Mouse (Mus musculus) liver, embryonic 14.5 days (tissue): ENCODE results near the gene Ormdl2. TPM values are rescaled to one million over a fixed set of nuclear protein-coding genes. Genes with fewer than 3 reads are reported as not detected.
"Not testable (repeated sequence)": the region's sequence is repeated elsewhere in the genome, so short reads cannot be mapped to it uniquely, and the experiment has no call there.

Source experiments
- ATAC-seq: fragments of 200-750 bp; cut with Nextera tagmentation; 2 replicates; pipeline ENCODE4 v1.8.0; 2017; ENCODE audit warnings: moderate number of reproducible peaks, mild to moderate bottlenecking, moderate library complexity; ENCODE audit not compliant: insufficient read depth
- DNase-seq, 3 experiments: peaks; one replicate each; pipeline ENCODE4 v3.0.0-alpha.2; 2012 to 2013; ENCODE audit warnings: low read depth in 3 of 3, low spot score in 3 of 3
- H3K27ac ChIP-seq: fragments of 300-500 bp; sonication (generic); 2 replicates; pipeline ENCODE4 v1.5.1; 2014; ENCODE audit warnings: moderate library complexity, mild to moderate bottlenecking, control low read depth, inconsistent platforms
- H3K27me3 ChIP-seq: fragments of 300-500 bp; sonication (generic); 2 replicates; pipeline ENCODE4 v1.6.1; 2014; ENCODE audit warnings: mild to moderate bottlenecking, low read length, moderate library complexity; ENCODE audit not compliant: control insufficient read depth, insufficient read depth
- H3K36me3 ChIP-seq: fragments of 300-500 bp; sonication (generic); replicated peaks from 2 replicates; pipeline ENCODE4 v1.6.1; 2014; ENCODE audit warnings: low read depth; ENCODE audit not compliant: control insufficient read depth, insufficient read depth
- H3K4me1 ChIP-seq, 2 experiments: fragments of 200-500 bp in 1 of 2; fragments of 300-500 bp in 1 of 2; sonication (generic) in 1 of 2; replicated peaks; 2 replicates each; pipeline ENCODE4 v1.6.1; 2012 to 2014; ENCODE audit warnings: antibody characterized with exemption in 1 of 2, inconsistent platforms in 1 of 2, low read length in 1 of 2; ENCODE audit not compliant: control insufficient read depth in 2 of 2, insufficient read depth in 2 of 2
- H3K4me2 ChIP-seq: fragments of 300-500 bp; sonication (generic); 2 replicates; pipeline ENCODE4 v1.6.1; 2014; ENCODE audit warnings: low read depth, mild to moderate bottlenecking, control low read depth, moderate library complexity
- H3K4me3 ChIP-seq, 2 experiments: fragments of 200-500 bp in 1 of 2; fragments of 300-500 bp in 1 of 2; sonication (generic) in 1 of 2; 2 replicates each; pipeline ENCODE4 v1.5.1; 2012 to 2014; ENCODE audit warnings: low read depth in 2 of 2, low read length in 2 of 2, mild to moderate bottlenecking in 2 of 2, control low read depth in 1 of 2, inconsistent platforms in 1 of 2, moderate library complexity in 1 of 2; ENCODE audit not compliant: insufficient read depth in 1 of 2
- H3K9ac ChIP-seq: fragments of 300-500 bp; sonication (generic); replicated peaks from 2 replicates; pipeline ENCODE4 v1.6.1; 2014; ENCODE audit warnings: mild to moderate bottlenecking, control low read depth, moderate library complexity
- H3K9me3 ChIP-seq: fragments of 300-500 bp; sonication (generic); 2 replicates; pipeline ENCODE4 v1.6.1; 2016; ENCODE audit warnings: low read length, mixed read lengths; ENCODE audit not compliant: control insufficient read depth
- CTCF ChIP-seq: IDR thresholded peaks from 2 replicates; pipeline ENCODE4 v1.5.1; 2016; ENCODE audit warnings: antibody characterized with exemption, low read depth, control low read depth
- EP300 ChIP-seq: IDR thresholded peaks from 2 replicates; pipeline ENCODE4 v1.6.1; 2016; ENCODE audit warnings: antibody characterized with exemption, low read depth
- WGBS: fragments of 180-500 bp; shearing (Covaris S2); extraction: QIAGEN DNeasy Blood & Tissue Kit; methylation state at CpG from one replicate; pipeline ENCODE4 v1.1.7; 2014; ENCODE audit not compliant: insufficient replicate concordance; 5-methylcytosine and 5-hydroxymethylcytosine counted together
- polyA plus RNA-seq, 2 experiments: library from polyadenylated mRNA; depleted of rRNA in 1 of 2; stranded (reverse) in 1 of 2; unstranded in 1 of 2; fragments of >200 nt; fragmentation: Nextera tagmentation in 1 of 2; extraction: Ambion mirVana in 1 of 2; gene quantifications; 2 replicates each; pipeline versions ENCODE4 v1.2.1 to v1.2.3; 2012 to 2014

Ormdl2 gene
- polyA plus RNA-seq, 2 experiments, result 43.1 to 83.5 TPM

- no peaks in the 10 kb centered on the region for H3K27me3 ChIP-seq
- no peaks in the 10 kb centered on the region for H3K9me3 ChIP-seq
- DNase-seq (peak in 1 of 3 experiments; percentile 16), ATAC-seq (peak; percentile 54)
- H3K4me1 ChIP-seq, result peaks cover 12 to 19% of the 10 kb centered on the region in 2 experiments
- H3K9ac ChIP-seq, result no peak overlapping the region; the same call in 1 of the 2 replicates
- no peak overlapping the region for H3K4me3 ChIP-seq
- TF ChIP-seq EP300 (peak; percentile 72), CTCF (no peak)
- peaks cover 45% of the 10 kb centered on the region for H3K36me3 ChIP-seq
- H3K4me2 ChIP-seq, result peak overlapping the region; percentile 25; the same call in 1 of the 2 replicates
- H3K27ac ChIP-seq, result peak overlapping the region; percentile 39; the same call in 1 of the 2 replicates
Observed at GRCm38 (mm10) chr10:128840612-128841011, 19.2 kb upstream of the Ormdl2 start.

- H3K27ac ChIP-seq, result peak overlapping the region; percentile 33; the same call in 1 of the 2 replicates
- no peaks in the 10 kb centered on the region for H3K9me3 ChIP-seq
- ATAC-seq (peak; percentile 66; the same call in 1 of the 2 replicates), DNase-seq (no peak)
- H3K36me3 ChIP-seq, result peaks cover 48% of the 10 kb centered on the region
- H3K4me1 ChIP-seq, result peaks cover 12 to 19% of the 10 kb centered on the region in 2 experiments
- H3K4me3 ChIP-seq, result no peak overlapping the region
- H3K27me3 ChIP-seq, result no peaks in the 10 kb centered on the region
- H3K4me2 ChIP-seq, result peak overlapping the region; percentile 22
- no peak overlapping the region for H3K9ac ChIP-seq
- TF ChIP-seq EP300 (peak; percentile 55; the same call in 1 of the 2 replicates), CTCF (no peak)
Observed at GRCm38 (mm10) chr10:128839434-128839833, 18.0 kb upstream of the Ormdl2 start.

GRCm38 (mm10) chr10:128837400-128837799 is 16.0 kb upstream of the Ormdl2 start:
- no peak for ATAC-seq
- Histone ChIP-seq H3K4me2 (no peak overlapping the region), H3K9ac (no peak overlapping the region), H3K9me3 (no peaks in the 10 kb centered on the region), H3K27me3 (no peaks in the 10 kb centered on the region), H3K4me1 (peaks cover 12 to 19% of the 10 kb centered on the region in 2 experiments), H3K36me3 (peaks cover 45% of the 10 kb centered on the region), H3K4me3 (no peak overlapping the region), H3K27ac (no peak overlapping the region)
- no peak for DNase-seq
- TF ChIP-seq CTCF (no peak), EP300 (no peak)

- Histone ChIP-seq H3K36me3 (peaks cover 16% of the 10 kb centered on the region), H3K4me2 (peak overlapping the region; percentile 23; the same call in 1 of the 2 replicates), H3K4me1 (peaks cover 9 to 10% of the 10 kb centered on the region in 2 experiments), H3K27me3 (no peaks in the 10 kb centered on the region), H3K27ac (no peak overlapping the region), H3K4me3 (no peak overlapping the region), H3K9me3 (no peaks in the 10 kb centered on the region), H3K9ac (no peak overlapping the region)
- WGBS, result 88% methylated on average over 9 of the region's 9 CpGs
- ATAC-seq (no peak), DNase-seq (no peak)
- TF ChIP-seq CTCF (no peak), EP300 (no peak)
Observed at GRCm38 (mm10) chr10:128823821-128824220, 2.4 kb upstream of the Ormdl2 start.

GRCm38 (mm10) chr10:128823087-128823486 is 1.6 kb upstream of the Ormdl2 start:
- Histone ChIP-seq H3K4me3 (peak overlapping the region; percentile 96), H3K9ac (peak overlapping the region; percentile 94; the same call in 1 of the 2 replicates), H3K36me3 (peaks cover 21% of the 10 kb centered on the region), H3K4me2 (peak overlapping the region; percentile 94)
- not testable (repeated sequence) for H3K9me3 ChIP-seq, H3K27me3 ChIP-seq, H3K4me1 ChIP-seq, DNase-seq, H3K27ac ChIP-seq, ATAC-seq
- 60% methylated on average over 4 of the region's 4 CpGs for whole genome bisulfite sequencing
